Mouse (Mus musculus): ENCODE measurements around the gene Adora1.

GRCm38 (mm10) chr1:134204230-134204629 is 31.0 kb downstream of the Adora1 start:
- no peak for TF ChIP-seq POLR2A (IDR thresholded peaks at IDR 0.05; ENCODE audit: borderline replicate concordance, extremely low read depth, low read depth, low read length)
- TF ChIP-seq CTCF (IDR thresholded peaks at IDR 0.05; ENCODE audit: insufficient read depth, low read length), result no peak
